Mouse (Mus musculus) lung, adult 2 months (tissue): ENCODE measurements at regions not wholly inside any gene's neighbourhood (a gene's known extent, or its start where the extent isn't known, plus 50 kb on each side); places are given as distances from the start of the nearest gene placed in this dataset.

Source experiments
- CTCF ChIP-seq: fragments of 200-500 bp; IDR thresholded peaks from 2 replicates; pipeline ENCODE4 v1.5.1; 2011; ENCODE audit warnings: mild to moderate bottlenecking, low read length, control low read depth; ENCODE audit not compliant: insufficient read depth
- POLR2A ChIP-seq: fragments of 200-500 bp; IDR thresholded peaks from 2 replicates; pipeline ENCODE4 v1.6.1; 2011; ENCODE audit warnings: low read depth, mild to moderate bottlenecking, control low read depth, low read length, borderline replicate concordance; ENCODE audit errors: extremely low read depth

- TF ChIP-seq CTCF (no peak), POLR2A (no peak)
These were observed 443.2 kb upstream of the Klf12 start for GRCm38 (mm10) chr14:100727701-100728100.
